Mouse (Mus musculus) gastrocnemius, adult 18-20 months (tissue): Measurements from ENCODE around the gene Myt1. TPM values are rescaled to one million over a fixed set of nuclear protein-coding genes. Genes with fewer than 3 reads are reported as not detected.
A peak's percentile ranks its signal among the peaks of the same experiment; 100 is the strongest.
"Not testable (repeated sequence)": the region's sequence is repeated elsewhere in the genome, so short reads cannot be mapped to it uniquely, and the experiment has no call there.

Experiments used
- DNase-seq: peaks from one replicate; pipeline ENCODE4 v3.0.0; 2021; ENCODE audit warnings: low spot score
- total RNA-seq, 2 experiments: library from RNA; stranded (reverse); gene quantifications; 2 replicates each; pipeline ENCODE4 v1.2.3; 2021

Myt1 gene
- total RNA-seq, 2 experiments from 2014 or later: not detected

DNA sequence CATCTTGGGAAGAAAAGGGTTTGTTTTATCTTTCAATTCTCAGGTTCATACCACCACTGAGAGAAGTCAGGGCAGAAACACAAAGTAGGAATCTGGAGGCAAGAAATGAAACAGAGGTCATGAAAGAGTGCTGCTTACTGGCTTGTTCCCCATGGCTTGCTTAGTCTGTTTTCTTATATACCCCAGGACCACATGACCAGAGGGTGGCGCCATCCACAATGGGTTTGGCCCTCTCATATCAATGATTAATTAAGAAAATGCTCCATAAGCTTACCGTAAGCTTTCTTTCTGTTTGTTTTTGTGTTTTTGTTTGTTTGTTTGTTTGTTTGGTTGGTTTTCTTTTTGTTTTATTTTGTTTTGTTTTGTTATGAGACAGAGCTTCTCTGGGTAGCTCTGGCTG is 14.6 kb downstream of the Myt1 start:
- DNase-seq: peak; percentile 12

DNA sequence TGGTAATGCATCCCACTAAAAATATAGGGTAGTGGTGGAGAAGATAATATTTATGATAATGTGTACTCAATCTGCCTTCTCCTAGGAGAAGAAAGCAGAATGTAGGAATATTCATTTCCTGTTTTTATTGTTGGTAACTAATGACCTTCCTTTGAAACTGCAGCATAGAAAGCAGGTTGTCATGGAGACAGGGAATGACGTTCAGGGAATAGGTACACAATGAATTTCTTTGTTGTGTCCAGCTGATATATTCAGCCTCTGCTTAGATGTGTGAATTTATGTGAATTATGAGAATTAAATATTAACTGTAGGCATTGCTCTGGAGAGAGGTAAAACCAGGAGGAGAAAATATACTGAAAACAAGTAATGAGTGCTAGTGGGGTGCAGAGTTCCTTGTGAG is 18.3 kb downstream of the Myt1 start:
- no peak for DNase-seq

DNA sequence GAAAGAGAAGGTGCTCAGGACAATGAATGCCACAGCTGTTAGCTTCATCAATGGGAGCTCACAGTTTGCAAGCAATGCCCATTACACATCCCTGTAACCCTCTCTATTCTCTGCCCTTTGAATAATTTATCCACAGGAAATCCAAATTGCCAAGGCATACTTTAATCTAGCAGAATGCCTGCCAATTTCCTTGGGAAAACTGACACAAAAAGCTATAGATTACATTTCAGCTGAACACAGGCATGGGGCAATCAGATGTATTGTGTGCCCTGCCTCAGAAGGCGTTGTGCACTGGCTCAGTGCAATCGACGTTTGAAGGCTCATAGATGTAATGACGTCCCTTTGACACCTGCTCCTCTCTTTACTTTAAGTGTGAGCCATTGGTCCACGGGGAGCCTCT is 24.7 kb downstream of the Myt1 start:
- DNase-seq: no peak

DNA sequence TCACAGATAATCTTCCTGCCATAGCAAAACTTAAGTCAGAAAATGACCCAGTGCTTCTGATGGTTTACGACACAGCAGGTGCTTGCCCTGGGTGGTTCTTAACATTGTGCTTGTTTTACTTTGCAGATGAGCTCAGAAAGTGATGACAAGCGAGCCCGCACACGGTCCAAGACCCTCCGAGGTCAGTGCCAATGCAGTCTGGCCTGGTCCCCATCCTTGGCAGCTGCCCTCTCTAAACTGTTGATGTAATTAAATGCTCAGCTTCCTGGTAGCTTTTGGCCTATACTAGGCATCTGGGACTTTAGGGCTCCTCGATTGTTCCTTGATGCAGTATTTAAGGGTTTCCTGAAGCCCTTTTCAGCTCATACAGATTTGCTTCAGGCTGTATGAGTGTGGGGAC is 26.3 kb downstream of the Myt1 start:
- DNase-seq: no peak

DNA sequence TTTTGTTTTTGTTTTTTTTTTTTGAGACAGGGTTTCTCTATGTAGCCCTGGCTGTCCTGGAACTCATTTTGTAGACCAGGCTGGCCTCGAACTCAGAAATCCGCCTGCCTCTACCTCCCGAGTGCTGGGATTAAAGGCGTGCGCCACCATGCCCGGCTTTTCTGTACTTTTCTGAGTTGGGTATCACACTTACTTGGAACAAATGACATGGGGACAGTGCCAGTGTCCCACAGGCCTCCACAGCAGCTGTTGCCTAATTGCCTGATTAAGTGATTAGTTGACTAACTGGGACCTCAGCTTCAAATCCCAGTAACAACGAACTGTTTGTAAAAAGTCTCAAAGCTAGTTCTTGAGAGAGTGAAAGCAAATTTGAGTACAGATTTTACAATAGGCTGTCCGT is 30.1 kb downstream of the Myt1 start:
- not testable (repeated sequence) for DNase-seq

DNA sequence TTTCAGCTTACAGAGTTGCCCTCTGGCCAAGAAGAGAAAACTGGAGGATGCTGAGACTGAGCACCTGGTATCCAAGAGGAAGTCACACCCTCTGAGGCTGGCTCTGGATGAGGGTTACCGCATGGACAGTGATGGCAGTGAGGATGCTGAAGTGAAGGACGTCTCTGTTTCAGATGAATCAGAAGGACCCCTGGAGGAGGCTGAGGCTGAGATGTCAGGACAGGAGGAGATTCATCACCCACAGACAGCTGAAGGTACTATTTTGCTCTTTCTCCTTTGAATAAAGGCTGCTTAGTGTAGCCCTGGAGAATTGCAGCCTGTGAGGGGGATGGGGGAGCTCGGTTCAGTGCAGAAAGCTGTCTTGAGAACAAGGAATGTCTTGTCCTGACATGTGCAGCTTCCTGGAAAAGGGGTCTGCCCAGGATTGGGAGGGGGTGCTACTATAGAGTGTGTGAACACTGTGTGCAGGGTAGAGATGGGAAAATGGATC is 32.6 kb downstream of the Myt1 start:
- DNase-seq: no peak

DNA sequence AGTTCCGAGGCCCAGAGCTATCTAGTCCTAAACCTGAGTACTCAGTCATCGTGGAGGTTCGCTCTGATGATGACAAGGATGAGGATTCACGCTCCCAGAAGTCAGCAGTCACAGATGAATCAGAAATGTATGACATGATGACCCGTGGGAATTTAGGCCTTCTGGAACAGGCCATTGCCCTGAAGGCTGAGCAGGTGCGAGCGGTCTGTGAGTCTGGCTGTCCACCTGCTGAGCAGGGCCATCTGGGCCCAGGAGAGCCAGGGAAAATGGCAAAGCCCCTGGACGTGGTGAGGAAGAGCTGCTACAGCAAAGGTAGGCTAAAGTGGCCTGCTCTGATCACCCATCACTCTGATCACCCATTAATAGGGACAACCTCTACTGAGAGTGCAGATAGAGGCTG is 34.5 kb downstream of the Myt1 start:
- DNase-seq: no peak

DNA sequence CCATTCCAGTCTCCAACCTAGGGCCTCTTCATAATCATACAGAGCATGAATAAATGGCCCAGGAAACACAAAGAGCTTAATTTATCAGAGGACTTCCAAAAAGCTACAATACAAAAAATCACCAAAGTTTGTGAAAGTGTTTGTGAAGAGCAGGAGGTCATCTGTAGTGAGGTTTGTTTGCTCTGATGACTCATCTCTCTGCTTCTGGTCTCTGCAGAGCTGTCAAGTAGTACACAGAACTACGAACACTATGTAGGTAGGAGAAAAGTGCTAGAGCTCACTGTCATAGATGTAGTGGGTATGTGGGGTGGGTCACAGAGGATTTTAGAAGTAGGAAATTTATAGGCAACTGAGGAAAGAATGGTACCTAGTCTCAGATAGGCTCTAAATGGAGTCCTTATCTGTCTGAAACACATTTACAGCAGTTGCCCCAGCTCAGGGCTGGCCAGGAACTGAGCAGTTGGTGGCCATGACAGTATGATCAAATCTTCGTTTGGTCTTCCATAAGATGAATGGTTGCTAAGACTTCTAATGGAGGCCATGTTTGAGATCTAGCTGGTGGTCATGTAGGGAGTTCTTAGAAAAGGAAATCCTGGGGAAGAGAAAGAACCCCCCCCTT is 66.0 kb downstream of the Myt1 start:
- DNase-seq: no peak

DNA sequence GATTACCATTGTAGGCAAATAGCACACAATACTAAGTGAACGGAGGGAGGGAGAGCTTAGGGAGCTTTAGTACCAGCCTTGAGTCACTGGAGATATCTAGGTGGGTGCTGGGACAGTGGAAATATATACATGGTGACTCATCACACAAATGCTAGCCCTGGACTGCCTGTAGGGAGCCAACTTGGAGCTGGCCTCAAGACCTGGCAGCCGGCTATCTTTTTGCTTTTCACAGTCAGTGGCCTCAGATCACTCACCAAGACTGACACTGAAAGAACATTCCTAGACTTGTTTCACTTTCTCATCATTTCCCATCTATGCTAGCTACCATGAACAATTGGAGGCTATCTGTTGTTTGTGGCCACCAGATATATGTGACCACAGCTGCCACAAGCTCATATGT is 69.6 kb downstream of the Myt1 start:
- DNase-seq: no peak

DNA sequence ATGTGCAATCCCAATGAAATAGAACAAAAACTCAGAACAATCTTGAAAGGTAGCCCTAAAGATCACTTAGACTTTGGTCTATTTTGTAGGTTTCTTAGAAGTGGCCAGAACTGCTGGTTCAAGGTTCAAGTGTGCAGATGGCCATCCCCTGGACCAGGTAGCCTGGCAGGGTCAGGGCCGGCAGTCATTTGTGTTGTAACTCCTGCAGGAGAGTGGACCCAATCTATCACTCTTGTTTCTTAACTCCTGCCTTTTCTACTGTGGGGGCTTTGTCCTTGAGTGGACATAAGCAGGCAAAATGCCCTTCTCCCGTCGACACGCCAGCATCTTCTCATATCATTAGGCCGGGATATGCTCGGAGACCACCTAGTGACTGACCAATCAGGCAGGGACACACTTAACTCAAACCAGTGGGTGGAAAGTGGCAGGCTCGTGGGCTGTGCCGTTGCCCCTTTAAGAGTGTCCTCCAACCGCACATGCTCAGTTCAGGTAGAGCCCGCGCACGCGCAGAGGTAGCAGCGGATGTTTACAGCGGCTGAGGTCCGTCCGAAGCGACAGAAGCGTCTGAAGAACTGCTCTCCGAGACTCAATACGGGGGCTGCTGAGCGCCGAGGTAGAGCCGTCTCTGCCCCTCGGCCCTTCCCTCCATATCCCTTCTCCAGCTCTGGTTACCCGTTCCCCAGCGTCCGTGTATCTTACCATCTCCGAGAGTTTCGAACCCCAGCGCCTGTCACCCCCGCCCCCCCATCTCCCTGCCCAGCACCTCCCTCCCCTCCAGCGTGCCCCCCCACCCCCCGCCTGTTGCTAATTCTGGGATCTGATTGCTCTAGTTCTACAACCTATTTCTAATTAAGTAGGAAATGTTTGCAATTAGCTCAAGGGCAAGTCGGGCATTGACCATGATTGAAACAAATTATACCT is 74.5 kb downstream of the Myt1 start, which contains the start of gene Pcmtd2:
Gene Pcmtd2, plus strand, starts transcription at position 483 of the 921 bp plus-strand sequence.
- DNase-seq: peak; percentile 94

DNA sequence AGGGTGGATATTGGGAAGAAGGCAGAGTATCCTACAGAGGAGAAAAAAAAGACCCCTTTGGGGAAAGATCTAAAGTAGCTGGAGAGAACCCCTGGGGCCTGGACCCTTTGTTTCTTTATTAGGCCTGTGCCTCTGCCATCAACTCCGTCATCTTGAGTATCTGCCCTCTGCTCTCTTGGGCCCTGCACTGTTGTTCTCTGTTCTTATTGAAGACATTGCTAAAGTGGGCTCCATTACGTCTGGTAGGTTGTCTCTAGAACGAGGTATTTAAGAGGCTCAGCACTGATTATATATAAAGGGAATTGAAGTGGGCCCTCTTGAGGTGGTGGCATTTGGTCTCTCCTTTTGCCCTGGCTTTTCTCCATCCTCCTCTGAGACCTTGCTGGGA is 75.2 kb downstream of the Myt1 start:
- DNase-seq: no peak

DNA sequence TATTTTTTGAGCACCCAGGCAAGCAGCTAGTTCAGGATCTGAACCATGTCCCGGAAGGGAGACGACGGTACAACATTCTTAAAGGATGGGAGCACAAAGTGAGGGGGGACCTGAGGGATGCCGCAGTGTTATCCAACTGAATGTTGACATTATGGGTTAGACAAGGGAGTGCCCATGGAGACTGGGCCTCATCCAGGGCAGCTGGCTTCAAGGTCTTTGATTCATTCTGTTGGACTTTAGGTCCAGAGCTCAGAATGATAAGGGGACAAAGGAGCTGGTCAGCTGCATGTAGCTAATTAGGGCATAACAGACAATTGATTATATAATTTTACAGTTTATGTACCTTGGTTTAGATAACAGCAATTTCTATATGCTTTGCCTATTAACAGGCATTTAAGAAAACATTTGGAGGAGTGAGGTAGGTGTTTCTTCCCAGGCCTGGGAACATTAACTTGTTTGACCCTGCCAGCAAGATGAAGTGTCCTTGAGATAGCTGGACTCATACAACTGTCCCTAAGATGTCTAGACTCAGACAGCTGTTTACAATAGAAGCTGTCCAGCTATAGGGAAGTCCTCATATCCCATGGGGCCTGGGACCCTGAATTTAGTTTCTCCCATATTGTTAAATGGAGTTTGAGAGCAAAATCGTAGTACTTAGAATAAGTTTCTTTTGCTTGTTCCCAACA is 82.7 kb downstream of the Myt1 start:
- no peak for DNase-seq

DNA sequence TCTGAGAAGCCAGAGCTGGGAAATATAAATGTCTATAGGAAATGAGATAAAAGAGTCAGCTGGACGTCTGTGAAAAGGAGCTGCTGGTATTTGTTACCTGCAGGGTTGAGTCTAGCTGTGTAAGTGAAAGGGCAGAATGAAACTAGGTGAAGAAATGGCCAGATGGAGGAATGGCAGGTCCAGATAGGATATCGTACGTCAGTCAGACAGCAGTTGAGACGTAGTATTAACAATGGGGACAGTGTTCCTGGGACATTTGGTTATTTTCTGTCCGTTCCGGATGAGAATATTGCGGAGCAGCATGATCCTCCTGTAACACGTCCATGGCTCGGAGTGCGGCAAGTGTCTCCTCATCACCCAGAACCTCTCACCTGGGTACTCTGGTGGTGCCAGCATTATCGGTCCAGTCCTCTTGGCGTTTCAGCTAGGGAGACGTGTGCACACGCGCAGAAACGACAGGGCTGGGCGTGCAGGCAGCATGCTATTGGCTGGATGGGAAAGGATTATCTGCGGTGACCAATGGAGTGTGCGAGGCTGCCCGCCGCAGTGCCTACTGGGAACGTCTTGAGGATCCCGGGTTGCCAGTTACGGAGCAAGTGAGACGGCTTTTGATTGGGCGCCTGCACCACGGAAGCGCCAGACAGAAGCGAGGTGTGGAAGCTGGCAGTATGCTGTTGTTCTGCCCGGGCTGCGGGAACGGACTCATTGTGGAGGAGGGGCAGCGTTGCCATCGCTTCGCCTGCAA is 100.8 kb downstream of the Myt1 start, which contains the start of gene Polr3k:
Gene Polr3k, plus strand, starts transcription at position 547 of the 745 bp plus-strand sequence.
- peak; percentile 91 for DNase-seq

DNA sequence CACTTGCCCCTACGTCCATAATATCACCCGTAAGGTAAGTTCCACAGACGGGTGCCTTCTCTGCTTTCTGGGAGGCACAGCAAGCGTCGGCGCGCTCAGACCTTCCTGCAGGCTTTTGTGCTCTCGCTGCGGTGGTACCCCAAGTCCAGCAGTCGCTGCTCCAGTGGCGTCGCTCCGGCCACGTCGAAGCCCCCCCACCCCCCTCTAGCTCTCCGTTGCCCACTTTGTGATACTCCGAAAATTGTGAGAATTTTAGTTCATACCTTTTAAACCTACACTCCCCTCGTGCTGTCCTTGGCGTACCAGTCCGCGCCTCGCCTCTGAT is 101.4 kb downstream of the Myt1 start:
- no peak for DNase-seq

DNA sequence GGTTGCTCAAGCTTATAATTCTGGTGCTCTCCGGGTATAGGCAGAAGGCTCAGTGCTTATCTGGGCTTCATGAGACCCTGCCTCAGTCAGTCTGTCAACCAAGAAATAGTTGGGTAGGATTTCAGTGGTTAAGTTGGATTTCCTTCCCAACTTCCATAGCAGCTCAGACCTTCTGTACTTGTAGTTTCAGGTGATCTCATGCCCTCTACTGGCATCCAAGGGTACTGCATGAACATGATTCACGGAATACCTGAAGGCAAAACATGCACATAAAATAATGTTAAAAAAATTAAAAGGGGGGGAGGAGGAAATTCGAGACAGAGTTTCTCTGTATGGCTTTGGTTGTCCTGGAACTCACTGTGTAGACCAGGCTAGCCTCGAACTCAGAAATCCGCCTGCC is 103.8 kb downstream of the Myt1 start:
- DNase-seq: peak; percentile 74

DNA sequence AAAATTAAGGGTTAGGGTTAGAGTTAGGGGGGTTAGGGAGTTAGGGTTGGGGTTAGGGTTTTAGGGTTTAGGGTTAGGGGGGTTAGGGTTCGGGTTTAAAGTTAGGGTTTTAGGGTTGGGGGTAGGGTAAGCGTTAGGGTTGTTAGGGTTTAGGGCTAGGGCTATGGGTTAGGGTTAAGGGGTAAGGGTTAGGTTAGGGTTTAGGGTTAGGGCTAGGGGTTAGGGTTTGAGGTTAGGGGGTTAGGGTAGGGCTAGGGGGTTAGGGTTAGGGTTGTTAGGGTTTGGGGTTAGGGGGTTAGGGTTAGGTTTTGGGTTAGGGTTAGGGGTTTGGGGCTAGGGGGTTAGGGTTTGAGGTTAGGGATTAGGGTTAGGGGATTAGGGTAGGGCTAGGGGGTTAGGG is 107.9 kb downstream of the Myt1 start:
- no peak for DNase-seq

Other genes with a start within 250 kb of the Myt1 start
- 10 to 100 TPM; 42.2 to 47.7 TPM for gene Dnajc5, start 242.8 kb upstream of the Myt1 start, total RNA-seq
- 10 to 100 TPM; 23.2 to 23.4 TPM for gene Uckl1, start 178.4 kb upstream of the Myt1 start, total RNA-seq
- 10 to 100 TPM; 30.8 to 34.2 TPM for gene Prpf6, start 171.5 kb upstream of the Myt1 start, total RNA-seq
- gene Zfp512b, start 170.5 kb upstream of the Myt1 start, total RNA-seq: 10 to 100 TPM; 13.5 to 18.0 TPM
- 1 to 10 TPM; 1.3 to 3.2 TPM for gene Samd10, start 164.1 kb upstream of the Myt1 start, total RNA-seq
- gene Gm29797, start 106.3 kb upstream of the Myt1 start, total RNA-seq: not detected
- gene Sox18, start 91.7 kb upstream of the Myt1 start, total RNA-seq: 10 to 100 TPM in 1 of 2 experiments, 1 to 10 TPM in 1; 9.7 to 22.1 TPM
- gene Tcea2, start 83.0 kb upstream of the Myt1 start, total RNA-seq: 1 to 10 TPM; 6.6 to 6.9 TPM
- gene Rgs19, start 69.4 kb upstream of the Myt1 start, total RNA-seq: 1 to 10 TPM; 2.4 to 4.3 TPM
- not detected for gene Lkaaear1, start 64.9 kb upstream of the Myt1 start, total RNA-seq
- not detected for gene Oprl1, start 48.3 kb upstream of the Myt1 start, total RNA-seq
- gene Pcmtd2, start 74.5 kb downstream of the Myt1 start, total RNA-seq: 10 to 100 TPM; 41.5 to 45.8 TPM
- gene Polr3k, start 101.0 kb downstream of the Myt1 start, total RNA-seq: 10 to 100 TPM in 1 of 2 experiments, 1 to 10 TPM in 1; 8.5 to 10.8 TPM
- gene Gm14496, start 227.8 kb downstream of the Myt1 start, total RNA-seq: not detected